Mouse (Mus musculus): Measurements from ENCODE around the gene Ccr5.

- TF ChIP-seq EP300 (IDR thresholded peaks at IDR 0.05; ENCODE audit: insufficient read depth, low read depth, low read length), result no peak
- no peak for TF ChIP-seq CTCF (IDR thresholded peaks at IDR 0.05; ENCODE audit: low read depth, low read length)
- TF ChIP-seq POLR2A (IDR thresholded peaks at IDR 0.05; ENCODE audit: insufficient read depth, low read length), result no peak
These were observed 4.2 kb downstream of the Ccr5 start for GRCm38 (mm10) chr9:124125576-124125975.
